Mouse (Mus musculus) G1E (cell line): ENCODE measurements around the gene Prdm16.

Experiments used
- GATA1 ChIP-seq: IDR thresholded peaks from 2 replicates; pipeline ENCODE4 v1.6.1; 2012; ENCODE audit warnings: borderline replicate concordance, low read length, inconsistent platforms, mixed read lengths
- TAL1 ChIP-seq: conservative IDR thresholded peaks from 2 replicates; pipeline ENCODE4 v1.6.1; 2012; ENCODE audit warnings: low read depth, low read length, inconsistent platforms, mixed read lengths

DNA sequence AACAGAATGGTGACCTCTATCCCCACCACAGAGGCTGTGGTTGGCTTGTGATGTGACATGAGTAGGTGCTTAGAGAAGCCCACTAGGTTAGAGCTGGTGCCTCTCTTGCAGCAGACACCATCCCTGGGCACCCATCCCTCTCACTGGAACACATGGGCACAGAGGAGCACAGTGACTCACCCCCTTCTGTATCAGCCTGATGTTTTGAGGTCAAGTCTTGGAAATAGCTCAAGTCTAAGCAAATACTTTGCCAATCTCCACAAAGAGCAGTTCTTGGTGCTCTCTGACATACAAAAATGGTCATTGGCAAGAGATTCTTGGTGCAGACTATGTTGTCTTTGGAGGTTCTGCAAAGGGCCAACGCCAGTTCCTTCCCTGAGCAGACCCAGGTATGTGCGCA, 257.8 kb downstream of the Prdm16 start:
- TF ChIP-seq TAL1 (no peak), GATA1 (no peak)
